Mouse (Mus musculus): ENCODE measurements at regions not wholly inside any gene's neighbourhood (a gene's known extent, or its start where the extent isn't known, plus 50 kb on each side); places are given as distances from the start of the nearest gene placed in this dataset.

- H3K4me1 ChIP-seq, result no peaks in the 10 kb centered on the region
- 77% methylated on average over 16 of the region's 16 CpGs for WGBS
- H3K27ac ChIP-seq, result no peak overlapping the region
- no peaks in the 10 kb centered on the region for H3K9me3 ChIP-seq
- no peak overlapping the region for H3K9ac ChIP-seq
- no peak overlapping the region for H3K4me2 ChIP-seq
- no peaks in the 10 kb centered on the region for H3K27me3 ChIP-seq
- H3K36me3 ChIP-seq, result no peaks in the 10 kb centered on the region
- H3K4me3 ChIP-seq, result no peak overlapping the region
- no peak for ATAC-seq (ENCODE audit: borderline replicate concordance, extremely low read depth, low FRiP score, low TSS enrichment)
Measured at GRCm38 (mm10) chr2:72746476-72747215, 233.6 kb downstream of the Sp3 start.

- Histone ChIP-seq H3K9ac (no peak overlapping the region), H3K4me3 (no peak overlapping the region), H3K4me2 (no peak overlapping the region), H3K27me3 (no peaks in the 10 kb centered on the region), H3K27ac (no peak overlapping the region), H3K9me3 (no peaks in the 10 kb centered on the region), H3K36me3 (no peaks in the 10 kb centered on the region), H3K4me1 (peaks cover 4% of the 10 kb centered on the region; the same call in 1 of the 2 replicates)
- 67% methylated on average over 5 of the region's 5 CpGs for WGBS
- ATAC-seq (ENCODE audit: borderline replicate concordance, extremely low read depth, low FRiP score, low TSS enrichment), result no peak
Measured at GRCm38 (mm10) chr2:72747299-72747698, 232.9 kb downstream of the Sp3 start.

GRCm38 (mm10) chr2:72749495-72749894 is 230.8 kb downstream of the Sp3 start:
- Histone ChIP-seq H3K4me3 (no peak overlapping the region), H3K9me3 (no peaks in the 10 kb centered on the region), H3K36me3 (no peaks in the 10 kb centered on the region), H3K27me3 (no peaks in the 10 kb centered on the region), H3K4me2 (no peak overlapping the region), H3K9ac (no peak overlapping the region), H3K4me1 (peaks cover 12% of the 10 kb centered on the region; the same call in 1 of the 2 replicates), H3K27ac (no peak overlapping the region)
- no peak for ATAC-seq (ENCODE audit: borderline replicate concordance, extremely low read depth, low FRiP score, low TSS enrichment)
- WGBS, result 92% methylated on average over 1 of the region's 1 CpGs

GRCm38 (mm10) chr2:72751441-72751840 is 228.8 kb downstream of the Sp3 start:
- Histone ChIP-seq H3K27ac (no peak overlapping the region), H3K4me1 (peaks cover 12% of the 10 kb centered on the region; the same call in 1 of the 2 replicates), H3K9ac (no peak overlapping the region), H3K4me3 (no peak overlapping the region), H3K36me3 (no peaks in the 10 kb centered on the region), H3K27me3 (no peaks in the 10 kb centered on the region), H3K9me3 (no peaks in the 10 kb centered on the region), H3K4me2 (no peak overlapping the region)
- ATAC-seq (ENCODE audit: borderline replicate concordance, extremely low read depth, low FRiP score, low TSS enrichment), result no peak
- 37% methylated on average over 1 of the region's 1 CpGs for WGBS

- peak; percentile 64; the same call in 1 of the 2 replicates for ATAC-seq (ENCODE audit: borderline replicate concordance, extremely low read depth, low FRiP score, low TSS enrichment)
- no peak overlapping the region for H3K9ac ChIP-seq
- H3K4me1 ChIP-seq, result peaks cover 12% of the 10 kb centered on the region; the same call in 1 of the 2 replicates
- no peaks in the 10 kb centered on the region for H3K36me3 ChIP-seq
- no peaks in the 10 kb centered on the region for H3K9me3 ChIP-seq
- H3K27ac ChIP-seq, result peak overlapping the region; percentile 69
- no peak overlapping the region for H3K4me3 ChIP-seq
- 10% methylated on average over 4 of the region's 4 CpGs for WGBS
- no peak overlapping the region for H3K4me2 ChIP-seq
- H3K27me3 ChIP-seq, result no peaks in the 10 kb centered on the region
Measured at GRCm38 (mm10) chr2:72752624-72753176, 227.5 kb downstream of the Sp3 start.

- Histone ChIP-seq H3K27ac (no peak overlapping the region), H3K9ac (no peak overlapping the region)
- 75% methylated on average over 16 of the region's 16 CpGs for WGBS
Measured at GRCm38 (mm10) chr2:72753788-72754713, 226.2 kb downstream of the Sp3 start.

GRCm38 (mm10) chr2:72763454-72763853 is 216.8 kb downstream of the Sp3 start:
- Histone ChIP-seq H3K9ac (no peak overlapping the region), H3K4me3 (no peak overlapping the region), H3K9me3 (no peaks in the 10 kb centered on the region), H3K4me1 (no peaks in the 10 kb centered on the region), H3K27ac (no peak overlapping the region), H3K4me2 (no peak overlapping the region), H3K27me3 (no peaks in the 10 kb centered on the region), H3K36me3 (no peaks in the 10 kb centered on the region)
- 84% methylated on average over 5 of the region's 5 CpGs for WGBS
- ATAC-seq (ENCODE audit: borderline replicate concordance, extremely low read depth, low FRiP score, low TSS enrichment), result no peak

More at GRCm38 (mm10) chr2:72753788-72754713, 226.2 kb downstream of the Sp3 start:
- Histone ChIP-seq H3K36me3 (no peaks in the 10 kb centered on the region), H3K27me3 (no peaks in the 10 kb centered on the region), H3K9me3 (no peaks in the 10 kb centered on the region), H3K4me3 (no peak overlapping the region), H3K4me1 (peaks cover 12% of the 10 kb centered on the region; the same call in 1 of the 2 replicates), H3K4me2 (no peak overlapping the region)
- ATAC-seq (ENCODE audit: borderline replicate concordance, extremely low read depth, low FRiP score, low TSS enrichment), result no peak

- H3K27ac ChIP-seq, result no peak overlapping the region
- WGBS, result 69% methylated on average over 11 of the region's 11 CpGs
- H3K4me2 ChIP-seq, result no peak overlapping the region
- no peaks in the 10 kb centered on the region for H3K36me3 ChIP-seq
- no peaks in the 10 kb centered on the region for H3K27me3 ChIP-seq
- no peaks in the 10 kb centered on the region for H3K9me3 ChIP-seq
- H3K4me1 ChIP-seq, result no peaks in the 10 kb centered on the region
- no peak overlapping the region for H3K4me3 ChIP-seq
- H3K9ac ChIP-seq, result no peak overlapping the region
- ATAC-seq (ENCODE audit: borderline replicate concordance, extremely low read depth, low FRiP score, low TSS enrichment), result no peak
Measured at GRCm38 (mm10) chr2:72769030-72769630, 211.1 kb downstream of the Sp3 start.

- Histone ChIP-seq H3K27ac (no peak overlapping the region), H3K9ac (no peak overlapping the region), H3K9me3 (no peaks in the 10 kb centered on the region), H3K4me3 (no peak overlapping the region), H3K4me2 (no peak overlapping the region), H3K4me1 (no peaks in the 10 kb centered on the region), H3K36me3 (no peaks in the 10 kb centered on the region), H3K27me3 (no peaks in the 10 kb centered on the region)
- 74% methylated on average over 4 of the region's 4 CpGs for WGBS
- no peak for ATAC-seq (ENCODE audit: borderline replicate concordance, extremely low read depth, low FRiP score, low TSS enrichment)
Measured at GRCm38 (mm10) chr2:72773401-72773800, 206.8 kb downstream of the Sp3 start.

- H3K27me3 ChIP-seq, result no peaks in the 10 kb centered on the region
- no peaks in the 10 kb centered on the region for H3K36me3 ChIP-seq
- no peak overlapping the region for H3K27ac ChIP-seq
- no peak overlapping the region for H3K9ac ChIP-seq
- peaks cover 7% of the 10 kb centered on the region; the same call in 1 of the 2 replicates for H3K4me1 ChIP-seq
- H3K9me3 ChIP-seq, result no peaks in the 10 kb centered on the region
- no peak overlapping the region for H3K4me3 ChIP-seq
- no peak for ATAC-seq (ENCODE audit: borderline replicate concordance, extremely low read depth, low FRiP score, low TSS enrichment)
- no peak overlapping the region for H3K4me2 ChIP-seq
- WGBS, result 70% methylated on average over 3 of the region's 3 CpGs
Measured at GRCm38 (mm10) chr2:72777330-72777729, 202.9 kb downstream of the Sp3 start.

- no peak overlapping the region for H3K9ac ChIP-seq
- H3K4me3 ChIP-seq, result no peak overlapping the region
- 80% methylated on average over 8 of the region's 8 CpGs for WGBS
- H3K4me2 ChIP-seq, result no peak overlapping the region
- H3K27ac ChIP-seq, result no peak overlapping the region
- peaks cover 11% of the 10 kb centered on the region; the same call in 1 of the 2 replicates for H3K4me1 ChIP-seq
- no peaks in the 10 kb centered on the region for H3K9me3 ChIP-seq
- no peaks in the 10 kb centered on the region for H3K36me3 ChIP-seq
- ATAC-seq (ENCODE audit: borderline replicate concordance, extremely low read depth, low FRiP score, low TSS enrichment), result no peak
- no peaks in the 10 kb centered on the region for H3K27me3 ChIP-seq
Measured at GRCm38 (mm10) chr2:72777806-72778510, 202.3 kb downstream of the Sp3 start.
